Mouse (Mus musculus) megakaryocyte, adult 5-6 weeks (primary cell): ENCODE results near the gene Hmga1. TPM values are rescaled to one million over a fixed set of nuclear protein-coding genes. Genes with fewer than 3 reads are reported as not detected.

Experiments used
- ATAC-seq: 2 replicates; pipeline ENCODE4 v1.8.0; 2016; ENCODE audit warnings: mild to moderate bottlenecking, inconsistent platforms; ENCODE audit not compliant: poor library complexity, severe bottlenecking
- total RNA-seq, 2 experiments: library from RNA; stranded (forward) in 1 of 2; stranded (reverse) in 1 of 2; fragments of 153-499, 151-499 nt in 1 of 2; fragments of 221-1000, 200-1000 nt in 1 of 2; gene quantifications; 2 replicates each; pipeline versions ENCODE4 v1.2.3 to v1.2.4; 2015 to 2017

Gene Hmga1
- total RNA-seq, 2 experiments from 2014 or later, result 89.8 to 159 TPM

- no peak for ATAC-seq
These were observed 28.3 kb upstream of the Hmga1 start for GRCm38 (mm10) chr17:27528030-27528429.

GRCm38 (mm10) chr17:27528767-27529166 lies 27.5 kb upstream of the Hmga1 start:
- no peak for ATAC-seq

- no peak for ATAC-seq
These were observed 24.2 kb upstream of the Hmga1 start for GRCm38 (mm10) chr17:27532095-27532494.

- ATAC-seq, result no peak
These were observed 22.9 kb upstream of the Hmga1 start for GRCm38 (mm10) chr17:27533354-27533753.

GRCm38 (mm10) chr17:27534718-27535117 lies 21.6 kb upstream of the Hmga1 start:
- peak; percentile 96 for ATAC-seq

- ATAC-seq, result no peak
These were observed 15.0 kb upstream of the Hmga1 start for GRCm38 (mm10) chr17:27541261-27541660.

- ATAC-seq, result no peak
These were observed 14.3 kb upstream of the Hmga1 start for GRCm38 (mm10) chr17:27541984-27542383.

GRCm38 (mm10) chr17:27544551-27544950 lies 11.7 kb upstream of the Hmga1 start:
- no peak for ATAC-seq

GRCm38 (mm10) chr17:27545991-27546390 lies 10.3 kb upstream of the Hmga1 start:
- no peak for ATAC-seq

GRCm38 (mm10) chr17:27546574-27547085 lies 9.7 kb upstream of the Hmga1 start:
- no peak for ATAC-seq

- ATAC-seq, result no peak; the same call in 1 of the 2 replicates
These were observed 8.9 kb upstream of the Hmga1 start for GRCm38 (mm10) chr17:27547253-27547868.

GRCm38 (mm10) chr17:27549234-27549633 lies 7.1 kb upstream of the Hmga1 start:
- no peak for ATAC-seq

- ATAC-seq, result no peak
These were observed 4.8 kb upstream of the Hmga1 start for GRCm38 (mm10) chr17:27551393-27551940.

GRCm38 (mm10) chr17:27552215-27553201 lies 3.8 kb upstream of the Hmga1 start:
- ATAC-seq, result peak; percentile 10; the same call in 1 of the 2 replicates

GRCm38 (mm10) chr17:27554062-27554960 lies 2.0 kb upstream of the Hmga1 start:
- ATAC-seq, result no peak

- peak; percentile 19; the same call in 1 of the 2 replicates for ATAC-seq
These were observed 1.2 kb upstream of the Hmga1 start for GRCm38 (mm10) chr17:27555075-27555511.

- peak; percentile 57 for ATAC-seq
These were observed 655 bp upstream of the Hmga1 start for GRCm38 (mm10) chr17:27555512-27556172.

GRCm38 (mm10) chr17:27557181-27557926 lies 1.1 kb downstream of the Hmga1 start:
- ATAC-seq, result 0 out of 2 replicates have a peak, but pooled peaks have one; percentile 6
